ENCODE assay signal across 17 mouse cellular contexts in genomic region chr13:117237111-117237510, GRCm38 (mm10). TPM values are rescaled to one million over a fixed set of nuclear protein-coding genes. Genes with fewer than 3 reads are reported as not detected.
DNase-seq lines count a peak whose midpoint lies in the region; ATAC-seq and TF ChIP-seq lines count a peak whose summit lies in the region.
"Had no signal": no experiment of that assay in that cellular context is flagged by ENCODE, and none has a peak within 500 bp of the region (broad histone marks: within the 10 kb centered on the region; RNA-seq: fewer than 3 reads in every experiment).

No protein-coding gene starts in this region.

- H3K9ac ChIP-seq in liver, embryonic 16.5 days (ENCODE audit: low read depth, low read length) = no peak overlapping the region
- H3K9ac ChIP-seq in liver, embryonic 11.5 days (ENCODE audit: low read depth, low read length) = no peak overlapping the region
- H3K9ac ChIP-seq in CH12.LX (ENCODE audit: insufficient read depth, low read depth) = no peak overlapping the region
- H3K9ac ChIP-seq: hindbrain, embryonic 13.5 days; intestine, embryonic 15.5 days; neural tube, embryonic 13.5 days had no signal

- no peaks in the 10 kb centered on the region for H3K36me3 ChIP-seq in liver, embryonic 16.5 days (ENCODE audit: control insufficient read depth, insufficient read depth)
- H3K36me3 ChIP-seq in liver, embryonic 11.5 days (ENCODE audit: control insufficient read depth, insufficient read depth, low read length) = no peaks in the 10 kb centered on the region
- no peaks in the 10 kb centered on the region for H3K36me3 ChIP-seq in CH12.LX (replicated peaks in 1 of 2; ENCODE audit: control insufficient read depth in 1 of 2, insufficient read depth in 1 of 2, low read length in 1 of 2)
- H3K36me3 ChIP-seq: hindbrain, embryonic 13.5 days; intestine, embryonic 15.5 days; neural tube, embryonic 13.5 days had no signal

- DNase-seq in liver, embryonic 11.5 days (ENCODE audit: low spot score) = no peak
- DNase-seq in CH12.LX (ENCODE audit: extremely low read depth) = no peak
- DNase-seq in cerebellum, adult 11-12 months = no peak
- DNase-seq in layer of hippocampus, adult 2 months (ENCODE audit: low spot score in 2 of 2) = no peak
- DNase-seq in gastrocnemius, postnatal 10 days = no peak
- DNase-seq: adrenal gland, postnatal 10 days; cerebellum, adult 2 months; lung, adult 2 months; right cerebral cortex, postnatal 14 days had no signal

- TF ChIP-seq POLR2A in CH12.LX (IDR thresholded peaks at IDR 0.05; ENCODE audit: low read depth, low read length) = no peak

- in situ Hi-C loops in CH12.LX (cut with MboI; ENCODE audit: low pct_ligation_motif_present, low pct_unique_long_range_greater_than_20kb, low sequenced_read_pairs) = no loop called here

- H3K4me3 ChIP-seq in liver, embryonic 16.5 days (ENCODE audit: low read depth, low read length) = no peak overlapping the region
- H3K4me3 ChIP-seq in liver, embryonic 11.5 days (ENCODE audit: low read depth, low read length) = no peak overlapping the region
- no peak overlapping the region for H3K4me3 ChIP-seq in CH12.LX (replicated peaks in 1 of 3; ENCODE audit: low read depth in 2 of 3, low read length in 2 of 3, poor library complexity in 1 of 3)
- H3K4me3 ChIP-seq in layer of hippocampus, adult 2 months = no peak overlapping the region
- H3K4me3 ChIP-seq: forebrain, embryonic 10.5 days; hindbrain, embryonic 13.5 days; intestine, embryonic 15.5 days; neural tube, embryonic 13.5 days had no signal

- peak; percentile 49 for ATAC-seq in liver, embryonic 16.5 days (ENCODE audit: low read depth)
- no peak for ATAC-seq in liver, embryonic 11.5 days (replicated peaks; ENCODE audit: low FRiP score)
- ATAC-seq in common myeloid progenitor, adult 5-6 weeks (replicated peaks; ENCODE audit: low read depth, poor library complexity, severe bottlenecking) = peak; percentile 77
- peak; percentile 83 for ATAC-seq in monocyte, adult 5-6 weeks (replicated peaks; ENCODE audit: insufficient number of reproducible peaks, low FRiP score, low TSS enrichment, poor library complexity, severe bottlenecking)
- ATAC-seq: intestine, embryonic 15.5 days had no signal

- H3K4me2 ChIP-seq in liver, embryonic 16.5 days (ENCODE audit: low read depth, low read length) = no peak overlapping the region
- H3K4me2 ChIP-seq in liver, embryonic 11.5 days = no peak overlapping the region
- H3K4me2 ChIP-seq in CH12.LX (ENCODE audit: insufficient read depth, low read depth, poor library complexity, severe bottlenecking) = peak overlapping the region; percentile 1; the same call in 1 of the 2 replicates
- H3K4me2 ChIP-seq: hindbrain, embryonic 13.5 days; intestine, embryonic 15.5 days; neural tube, embryonic 13.5 days had no signal

- dilution Hi-C loops in CH12.LX (cut with MboI; ENCODE audit: extremely low pct_ligation_motif_present, extremely low pct_unique_long_range_greater_than_20kb, low sequenced_read_pairs) = no loop called here

- H3K9me3 ChIP-seq in liver, embryonic 16.5 days (replicated peaks; ENCODE audit: control insufficient read depth, low read length) = no peaks in the 10 kb centered on the region
- no peaks in the 10 kb centered on the region for H3K9me3 ChIP-seq in liver, embryonic 11.5 days (ENCODE audit: control insufficient read depth, low read length)
- H3K9me3 ChIP-seq in CH12.LX (replicated peaks; ENCODE audit: low read length) = peaks cover 58% of the 10 kb centered on the region
- H3K9me3 ChIP-seq: forebrain, embryonic 10.5 days; hindbrain, embryonic 13.5 days; intestine, embryonic 15.5 days; neural tube, embryonic 13.5 days had no signal

- H3K27ac ChIP-seq in liver, embryonic 16.5 days (ENCODE audit: low read length) = no peak overlapping the region
- no peak overlapping the region for H3K27ac ChIP-seq in liver, embryonic 11.5 days (ENCODE audit: low read depth, low read length)
- H3K27ac ChIP-seq in CH12.LX (ENCODE audit: insufficient read depth, low read depth) = peak overlapping the region; percentile 38; the same call in 1 of the 2 replicates
- no peak overlapping the region for H3K27ac ChIP-seq in layer of hippocampus, adult 2 months
- H3K27ac ChIP-seq: forebrain, embryonic 10.5 days; hindbrain, embryonic 13.5 days; intestine, embryonic 15.5 days; neural tube, embryonic 13.5 days had no signal

- TF ChIP-seq CTCF in CH12.LX (conservative IDR thresholded peaks at IDR 0.05 in 1 of 2, IDR thresholded peaks at IDR 0.05 in 1 of 2; ENCODE audit: low read depth in 2 of 2, low read length in 2 of 2) = no peak
- no peak for TF ChIP-seq CTCF in layer of hippocampus, adult 2 months (conservative IDR thresholded peaks at IDR 0.05)

- no peak for TF ChIP-seq RAD21 in CH12.LX (IDR thresholded peaks at IDR 0.05; ENCODE audit: low read depth, low read length)

- WGBS in liver, embryonic 16.5 days (ENCODE audit: insufficient replicate concordance) = 43% methylated on average over 4 of the region's 4 CpGs
- 70% methylated on average over 4 of the region's 4 CpGs for WGBS in liver, embryonic 11.5 days

- peak; percentile 74 for TF ChIP-seq EP300 in CH12.LX (IDR thresholded peaks at IDR 0.05; ENCODE audit: low read length)

- no peaks in the 10 kb centered on the region for H3K4me1 ChIP-seq in liver, embryonic 16.5 days (ENCODE audit: control insufficient read depth, low read depth, low read length)
- no peaks in the 10 kb centered on the region for H3K4me1 ChIP-seq in liver, embryonic 11.5 days (replicated peaks; ENCODE audit: control insufficient read depth, insufficient read depth, low read length)
- no peaks in the 10 kb centered on the region for H3K4me1 ChIP-seq in CH12.LX (ENCODE audit: control insufficient read depth in 1 of 2, insufficient read depth in 2 of 2)
- H3K4me1 ChIP-seq: intestine, embryonic 15.5 days had no signal

- H3K27me3 ChIP-seq in liver, embryonic 16.5 days (ENCODE audit: control insufficient read depth, insufficient read depth, low read depth, low read length) = no peaks in the 10 kb centered on the region
- no peaks in the 10 kb centered on the region for H3K27me3 ChIP-seq in liver, embryonic 11.5 days (replicated peaks; ENCODE audit: control insufficient read depth, insufficient read depth, low read length)
- no peaks in the 10 kb centered on the region for H3K27me3 ChIP-seq in CH12.LX (replicated peaks)
- H3K27me3 ChIP-seq: hindbrain, embryonic 13.5 days; intestine, embryonic 15.5 days; neural tube, embryonic 13.5 days had no signal

- no peaks in the 10 kb centered on the region for H3K79me2 ChIP-seq in CH12.LX (replicated peaks; ENCODE audit: control insufficient read depth, extremely low read depth, insufficient read depth, poor library complexity, severe bottlenecking)

TF ChIP-seq in CH12.LX, 34 proteins besides CTCF, POLR2A, EP300 and RAD21:
- no peak for TF ChIP-seq MAZ (IDR thresholded peaks at IDR 0.05; ENCODE audit: low read depth, low read length)
- peak; percentile 92 for TF ChIP-seq IRF4 (IDR thresholded peaks at IDR 0.05; ENCODE audit: low read depth, low read length)
TF ChIP-seq in CH12.LX: peak in this region for 1.

RNA-seq across cellular contexts. Expression of gene Gm17509, which starts 16.2 kb away (rescaled TPM):
- 0.04 and 0.05 TPM in 2 replicates for polyA plus RNA-seq in liver, embryonic 16.5 days (2015; fragmentation: Nextera tagmentation; extraction: Ambion mirVana)
- not detected in 2 replicates for polyA plus RNA-seq in liver, embryonic 11.5 days (2014; fragmentation: Nextera tagmentation; extraction: Ambion mirVana)
- not detected in 2 replicates for total RNA-seq in CH12.LX (2012; rRNA removed)
- not detected in 2 replicates for total RNA-seq in CH12.LX (2014; rRNA removed)
- polyA plus RNA-seq in CH12.LX (2012; ENCODE audit: insufficient read length, low read depth) = not detected in 2 replicates
- 0.24 and 0.27 TPM in 2 replicates for total RNA-seq in common myeloid progenitor, adult 5-6 weeks (2017)
- 0.19 to 0.21 TPM in 2 of 3 replicates, not detected in the other for total RNA-seq in monocyte, adult 5-6 weeks (2017)
- 1 to 10 TPM; 1.6 to 1.9 TPM for total RNA-seq in layer of hippocampus, adult 2 months (2021)
- not detected for total RNA-seq in gastrocnemius, postnatal 10 days (2021)
- total RNA-seq: heart, adult 18-20 months had no signal

RNA-seq across cellular contexts. Expression of gene Emb, which starts 28.8 kb away (rescaled TPM):
- 13.9 and 17.0 TPM in 2 replicates for polyA plus RNA-seq in liver, embryonic 16.5 days (2015; fragmentation: Nextera tagmentation; extraction: Ambion mirVana)
- 27.4 and 29.0 TPM in 2 replicates for polyA plus RNA-seq in liver, embryonic 11.5 days (2014; fragmentation: Nextera tagmentation; extraction: Ambion mirVana)
- total RNA-seq in CH12.LX (2012; rRNA removed) (0.88 and 1.2 TPM in 2 replicates), CH12.LX (2014; rRNA removed) (2.1 and 2.4 TPM in 2 replicates)
- 0.60 and 0.86 TPM in 2 replicates for polyA plus RNA-seq in CH12.LX (2012; ENCODE audit: insufficient read length, low read depth)
- 368 TPM in 2 replicates for total RNA-seq in common myeloid progenitor, adult 5-6 weeks (2017)
- 124 to 196 TPM (median 176 TPM) in 3 replicates for total RNA-seq in monocyte, adult 5-6 weeks (2017)
- 10 to 100 TPM; 25.7 to 29.9 TPM for total RNA-seq in layer of hippocampus, adult 2 months (2021)
- total RNA-seq in gastrocnemius, postnatal 10 days (2021) = 10 to 100 TPM; 15.8 to 17.9 TPM

Comparison
In these comparisons a context has a peak if more than half of its experiments do, and no peak if none do; other contexts are left out.
1. RNA of gene Emb, which starts 28.8 kb away (total RNA-seq): 368 TPM in common myeloid progenitor, adult 5-6 weeks, 124 to 196 TPM in monocyte, adult 5-6 weeks, 25.7 to 29.9 TPM in layer of hippocampus, adult 2 months and 15.8 to 17.9 TPM in gastrocnemius, postnatal 10 days; 0.88 to 2.4 TPM in CH12.LX; every median in the first group is over 4 times any median in the second.